Mouse (Mus musculus): ENCODE measurements around the gene Kdelc1. TPM values are rescaled to one million over a fixed set of nuclear protein-coding genes. Genes with fewer than 3 reads are reported as not detected.

The Kdelc1 gene
- polyA plus RNA-seq, 1 experiment = 11.9 TPM

GRCm38 (mm10) chr1:44101448-44102225 lies 17.0 kb downstream of the Kdelc1 start:
- DNase-seq = peak; percentile 54
- Histone ChIP-seq H3K27me3 (ENCODE audit: control insufficient read depth, insufficient read depth, low read length) (no peaks in the 10 kb centered on the region), H3K36me3 (ENCODE audit: control insufficient read depth, insufficient read depth, low read length) (no peaks in the 10 kb centered on the region; the same call in 1 of the 2 replicates), H3K4me3 (ENCODE audit: control insufficient read depth, insufficient read depth, low read length) (peak overlapping the region; percentile 74), H3K4me1 (replicated peaks; ENCODE audit: control insufficient read depth, insufficient read depth, low read length) (peaks cover 3% of the 10 kb centered on the region), H3K27ac (ENCODE audit: control insufficient read depth, insufficient read depth, low read length) (peak overlapping the region; percentile 64)
- under 1% methylated on average over 55 of the region's 55 CpGs for WGBS
- TF ChIP-seq CTCF (IDR thresholded peaks at IDR 0.05; ENCODE audit: borderline replicate concordance, control insufficient read depth, extremely low read depth, insufficient read depth, low read length, poor library complexity) (no peak), POLR2A (IDR thresholded peaks at IDR 0.05; ENCODE audit: control insufficient read depth, extremely low read depth, insufficient read depth, low read length, poor library complexity) (peak; percentile 47; the same call in 1 of the 2 replicates)

GRCm38 (mm10) chr1:44064625-44065024 lies 54.0 kb downstream of the Kdelc1 start:
- no peaks in the 10 kb centered on the region for H3K36me3 ChIP-seq (ENCODE audit: control insufficient read depth, insufficient read depth, low read length)
- DNase-seq = peak; percentile 59
- TF ChIP-seq POLR2A (IDR thresholded peaks at IDR 0.05; ENCODE audit: control insufficient read depth, extremely low read depth, insufficient read depth, low read length, poor library complexity) (no peak), CTCF (IDR thresholded peaks at IDR 0.05; ENCODE audit: borderline replicate concordance, control insufficient read depth, extremely low read depth, insufficient read depth, low read length, poor library complexity) (no peak)
- 0% methylated on average over 1 of the region's 1 CpGs for WGBS
- H3K27me3 ChIP-seq (ENCODE audit: control insufficient read depth, insufficient read depth, low read length) = no peaks in the 10 kb centered on the region
- no peaks in the 10 kb centered on the region for H3K4me1 ChIP-seq (replicated peaks; ENCODE audit: control insufficient read depth, insufficient read depth, low read length)
- no peak overlapping the region for H3K27ac ChIP-seq (ENCODE audit: control insufficient read depth, insufficient read depth, low read length)
- H3K4me3 ChIP-seq (ENCODE audit: control insufficient read depth, insufficient read depth, low read length) = no peak overlapping the region

GRCm38 (mm10) chr1:44063439-44063838 lies 55.2 kb downstream of the Kdelc1 start:
- Histone ChIP-seq H3K4me1 (replicated peaks; ENCODE audit: control insufficient read depth, insufficient read depth, low read length) (no peaks in the 10 kb centered on the region), H3K27me3 (ENCODE audit: control insufficient read depth, insufficient read depth, low read length) (no peaks in the 10 kb centered on the region), H3K4me3 (ENCODE audit: control insufficient read depth, insufficient read depth, low read length) (no peak overlapping the region), H3K36me3 (ENCODE audit: control insufficient read depth, insufficient read depth, low read length) (no peaks in the 10 kb centered on the region), H3K27ac (ENCODE audit: control insufficient read depth, insufficient read depth, low read length) (no peak overlapping the region)
- WGBS = 99% methylated on average over 6 of the region's 6 CpGs
- no peak for TF ChIP-seq CTCF (IDR thresholded peaks at IDR 0.05; ENCODE audit: borderline replicate concordance, control insufficient read depth, extremely low read depth, insufficient read depth, low read length, poor library complexity)
- no peak for TF ChIP-seq POLR2A (IDR thresholded peaks at IDR 0.05; ENCODE audit: control insufficient read depth, extremely low read depth, insufficient read depth, low read length, poor library complexity)
- no peak for DNase-seq

- Histone ChIP-seq H3K36me3 (ENCODE audit: control insufficient read depth, insufficient read depth, low read length) (no peaks in the 10 kb centered on the region), H3K27me3 (ENCODE audit: control insufficient read depth, insufficient read depth, low read length) (no peaks in the 10 kb centered on the region), H3K4me1 (replicated peaks; ENCODE audit: control insufficient read depth, insufficient read depth, low read length) (no peaks in the 10 kb centered on the region), H3K4me3 (ENCODE audit: control insufficient read depth, insufficient read depth, low read length) (no peak within 1 kb of the TSS), H3K27ac (ENCODE audit: control insufficient read depth, insufficient read depth, low read length) (no peak within 1 kb of the TSS)
- 81% methylated on average over 2 of the region's 2 CpGs for WGBS
- TF ChIP-seq CTCF (IDR thresholded peaks at IDR 0.05; ENCODE audit: borderline replicate concordance, control insufficient read depth, extremely low read depth, insufficient read depth, low read length, poor library complexity) (no peak), POLR2A (IDR thresholded peaks at IDR 0.05; ENCODE audit: control insufficient read depth, extremely low read depth, insufficient read depth, low read length, poor library complexity) (no peak)
- no peak for DNase-seq
These were observed 56.8 kb downstream of the Kdelc1 start, which contains the start of gene Gm8251 for GRCm38 (mm10) chr1:44061836-44062235. Gene Gm8251 (minus strand): TSS chr1:44061936.

- WGBS = 83% methylated on average over 3 of the region's 3 CpGs
- no peaks in the 10 kb centered on the region for H3K4me1 ChIP-seq (replicated peaks; ENCODE audit: control insufficient read depth, insufficient read depth, low read length)
- no peak for TF ChIP-seq CTCF (IDR thresholded peaks at IDR 0.05; ENCODE audit: borderline replicate concordance, control insufficient read depth, extremely low read depth, insufficient read depth, low read length, poor library complexity)
- TF ChIP-seq POLR2A (IDR thresholded peaks at IDR 0.05; ENCODE audit: control insufficient read depth, extremely low read depth, insufficient read depth, low read length, poor library complexity) = no peak
- H3K4me3 ChIP-seq (ENCODE audit: control insufficient read depth, insufficient read depth, low read length) = no peak overlapping the region
- H3K27me3 ChIP-seq (ENCODE audit: control insufficient read depth, insufficient read depth, low read length) = no peaks in the 10 kb centered on the region
- DNase-seq = no peak
- no peaks in the 10 kb centered on the region for H3K36me3 ChIP-seq (ENCODE audit: control insufficient read depth, insufficient read depth, low read length)
- no peak overlapping the region for H3K27ac ChIP-seq (ENCODE audit: control insufficient read depth, insufficient read depth, low read length)
These were observed 60.8 kb downstream of the Kdelc1 start for GRCm38 (mm10) chr1:44057805-44058204.

Other genes starting within 250 kb of the Kdelc1 start
- gene Tpp2, start 185.2 kb downstream of the Kdelc1 start, polyA plus RNA-seq (2012; rRNA removed) = 12.0 and 13.4 TPM in 2 replicates
- 0.08 and 0.42 TPM in 2 replicates for gene Mettl21c, start 98.8 kb downstream of the Kdelc1 start, polyA plus RNA-seq (2012; rRNA removed)
- gene Gm8251, start 56.9 kb downstream of the Kdelc1 start, polyA plus RNA-seq (2012; rRNA removed) = 0.13 and 0.18 TPM in 2 replicates
- 24.3 and 25.1 TPM in 2 replicates for gene Tex30, start 16.4 kb downstream of the Kdelc1 start, polyA plus RNA-seq (2012; rRNA removed)
- gene Bivm, start 149 bp upstream of the Kdelc1 start, polyA plus RNA-seq (2012; rRNA removed) = 3.9 and 4.2 TPM in 2 replicates
- gene Ercc5, start 28.9 kb upstream of the Kdelc1 start, polyA plus RNA-seq (2012; rRNA removed) = 5.9 and 6.2 TPM in 2 replicates
- not detected in 2 replicates for gene Mettl21e, start 100.2 kb upstream of the Kdelc1 start, polyA plus RNA-seq (2012; rRNA removed)